Mouse (Mus musculus): ENCODE results near the gene Tmem268. TPM values are rescaled to one million over a fixed set of nuclear protein-coding genes. Genes with fewer than 3 reads are reported as not detected.

The Tmem268 gene
- polyA plus RNA-seq, 1 experiment from 2014 or later, result 4.7 TPM

DNA sequence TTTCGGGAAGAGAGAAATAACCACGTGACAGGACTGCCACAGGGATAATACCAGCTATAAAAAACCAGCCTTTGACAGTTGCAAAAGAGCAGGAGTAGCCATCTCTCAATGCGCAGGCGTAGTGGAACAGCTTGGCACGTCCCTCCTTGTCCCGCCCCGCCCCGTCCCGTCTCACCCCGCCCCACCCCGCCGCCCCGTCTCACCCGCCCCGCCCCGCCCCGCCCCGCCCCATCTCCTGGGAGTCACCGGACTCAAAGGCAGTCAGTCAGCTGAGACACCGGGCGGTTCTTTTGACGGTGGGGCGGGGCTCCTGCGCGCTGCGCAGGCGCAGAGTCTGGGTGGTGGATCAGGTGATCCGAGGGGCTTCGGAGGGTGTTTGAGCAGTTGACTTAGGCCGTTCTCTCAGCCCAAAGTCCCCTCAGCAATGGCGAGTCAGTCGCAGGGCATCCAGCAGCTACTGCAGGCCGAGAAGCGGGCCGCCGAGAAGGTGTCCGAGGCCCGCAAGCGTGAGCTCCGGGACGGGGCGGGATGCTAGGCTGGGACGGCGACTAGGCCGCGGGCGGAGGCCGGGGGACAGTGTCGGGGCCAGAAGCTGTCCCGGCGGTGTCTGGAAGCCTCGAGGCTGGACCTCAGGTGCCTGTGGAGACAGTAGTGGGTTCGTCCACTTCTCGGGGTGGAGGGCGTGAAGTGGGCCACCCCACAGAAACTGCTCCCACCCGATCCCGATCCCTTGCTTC, 13.9 kb upstream of the Tmem268 start, which contains the start of gene Atp6v1g1:
Atp6v1g1 (plus strand) TSS at position 279 of the 737 bp plus-strand sequence.
- WGBS, result under 1% methylated on average over 56 of the region's 57 CpGs
- peak; percentile 97 for ATAC-seq (replicated peaks)

DNA sequence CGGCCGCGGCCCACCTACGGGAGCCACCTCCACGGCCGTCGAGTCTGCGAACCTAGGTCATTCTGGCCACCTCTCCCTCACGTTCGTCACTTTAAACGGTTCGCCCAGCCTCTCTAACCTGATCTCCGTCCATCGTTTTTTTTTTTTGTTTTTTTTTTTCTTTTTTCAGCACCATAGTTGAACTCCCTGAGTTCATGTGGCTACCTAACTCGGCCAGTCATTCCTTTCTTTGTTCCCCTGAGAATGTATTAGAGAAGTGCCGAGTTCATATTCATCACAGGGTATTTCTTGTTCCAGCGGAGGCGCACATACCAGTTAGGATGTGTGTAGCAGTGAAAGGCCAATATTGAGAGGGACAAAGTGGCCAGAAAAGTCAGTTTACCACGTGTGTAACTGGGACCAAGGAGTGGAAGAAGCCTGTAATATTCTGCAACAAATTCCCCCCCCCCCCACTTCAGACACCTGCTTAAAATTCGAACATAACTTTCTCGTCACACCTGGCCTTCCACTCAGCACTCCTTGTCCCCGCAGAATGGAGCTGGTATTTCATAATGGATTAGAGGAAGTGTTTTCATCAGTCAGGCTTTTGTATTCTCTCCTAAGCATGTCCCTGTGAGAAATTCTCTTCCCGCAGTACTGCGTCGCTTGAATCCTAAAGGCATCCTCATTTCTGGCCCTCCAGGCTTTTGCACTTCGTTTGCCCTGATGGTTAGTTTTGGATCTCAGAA, 13.2 kb upstream of the Tmem268 start:
- Histone ChIP-seq H3K4me2 (peak overlapping the region; percentile 70), H3K27ac (peak overlapping the region; percentile 87), H3K9me3 (no peaks in the 10 kb centered on the region), H3K4me3 (peak overlapping the region; percentile 88), H3K9ac (peak overlapping the region; percentile 90), H3K4me1 (peaks cover 30% of the 10 kb centered on the region), H3K27me3 (replicated peaks) (no peaks in the 10 kb centered on the region), H3K36me3 (replicated peaks) (peaks cover 13% of the 10 kb centered on the region)
- peak; percentile 5; the same call in 1 of the 2 replicates for ATAC-seq (replicated peaks)
- WGBS, result 10% methylated on average over 26 of the region's 26 CpGs

More for the DNA sequence above, 13.9 kb upstream of the Tmem268 start, which contains the start of gene Atp6v1g1:
- peaks cover 30% of the 10 kb centered on the region for H3K4me1 ChIP-seq
- H3K9me3 ChIP-seq, result no peaks in the 10 kb centered on the region
- H3K4me3 ChIP-seq, result peak within 1 kb of the TSS; percentile 88
- H3K27ac ChIP-seq, result peak within 1 kb of the TSS; percentile 87
- peak within 1 kb of the TSS; percentile 90 for H3K9ac ChIP-seq
- H3K4me2 ChIP-seq, result peak within 1 kb of the TSS; percentile 70
- peaks cover 12% of the 10 kb centered on the region for H3K36me3 ChIP-seq (replicated peaks)
- H3K27me3 ChIP-seq (replicated peaks), result no peaks in the 10 kb centered on the region

DNA sequence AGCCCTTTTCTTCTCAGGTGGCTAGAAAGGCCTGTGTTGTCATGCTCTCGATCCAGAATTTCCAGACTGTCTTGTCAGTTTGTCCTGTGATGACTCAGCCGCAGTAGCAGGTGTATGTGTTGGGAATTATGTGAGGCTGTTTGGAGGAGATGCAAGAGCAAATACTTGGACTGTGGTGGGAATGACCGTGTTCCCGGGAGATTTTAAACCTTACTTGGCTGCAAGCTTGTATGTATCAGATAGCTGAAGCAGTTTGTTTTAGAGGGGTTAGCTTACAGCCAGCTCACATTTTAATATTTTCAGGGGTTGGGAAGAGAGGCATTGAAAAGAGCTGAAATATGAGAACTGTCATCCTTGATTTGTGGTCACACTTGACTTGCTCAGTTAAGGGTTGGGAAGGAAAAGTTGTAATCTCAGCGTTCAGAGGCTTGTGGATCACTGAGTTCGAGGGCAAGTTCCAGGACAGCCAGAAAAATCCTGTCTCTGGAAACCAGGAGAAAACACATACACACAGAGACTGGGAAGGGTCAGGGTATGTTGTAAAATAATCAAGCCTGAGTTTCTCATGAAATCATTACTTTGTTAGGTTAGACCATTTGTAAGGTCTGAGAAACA, 12.0 kb upstream of the Tmem268 start:
- 79% methylated on average over 6 of the region's 6 CpGs for WGBS
- no peak overlapping the region for H3K4me3 ChIP-seq
- H3K9me3 ChIP-seq, result no peaks in the 10 kb centered on the region
- no peak overlapping the region for H3K27ac ChIP-seq
- H3K4me2 ChIP-seq, result peak overlapping the region; percentile 70
- H3K4me1 ChIP-seq, result peaks cover 30% of the 10 kb centered on the region
- peaks cover 22% of the 10 kb centered on the region for H3K36me3 ChIP-seq (replicated peaks)
- no peak for ATAC-seq (replicated peaks)
- H3K9ac ChIP-seq, result no peak overlapping the region
- no peaks in the 10 kb centered on the region for H3K27me3 ChIP-seq (replicated peaks)

DNA sequence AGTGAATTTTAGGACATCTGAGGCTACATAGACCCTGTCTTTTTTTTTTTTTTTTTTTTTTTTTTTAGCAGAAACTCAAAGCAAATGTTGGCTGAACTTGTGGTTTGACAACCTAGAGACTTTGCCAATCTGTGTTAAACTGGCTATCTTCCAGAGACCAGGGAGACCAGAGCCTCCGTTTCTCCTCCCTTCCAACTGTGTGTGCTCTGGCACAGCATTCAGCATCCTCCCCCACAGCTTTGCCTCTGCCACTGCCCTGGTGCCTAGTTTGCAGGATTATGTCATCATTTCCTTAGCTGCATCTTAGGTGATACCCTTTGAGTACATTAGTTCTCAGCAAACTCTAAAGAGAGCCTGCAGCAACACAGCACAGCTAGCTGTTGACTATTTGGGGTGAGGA, 10.8 kb upstream of the Tmem268 start:
- Histone ChIP-seq H3K27ac (no peak overlapping the region), H3K36me3 (replicated peaks) (peaks cover 31% of the 10 kb centered on the region), H3K4me3 (no peak overlapping the region), H3K9me3 (no peaks in the 10 kb centered on the region), H3K9ac (no peak overlapping the region), H3K4me1 (peaks cover 30% of the 10 kb centered on the region), H3K4me2 (no peak overlapping the region), H3K27me3 (replicated peaks) (no peaks in the 10 kb centered on the region)
- WGBS, result 58% methylated on average over 1 of the region's 1 CpGs
- ATAC-seq (replicated peaks), result no peak

DNA sequence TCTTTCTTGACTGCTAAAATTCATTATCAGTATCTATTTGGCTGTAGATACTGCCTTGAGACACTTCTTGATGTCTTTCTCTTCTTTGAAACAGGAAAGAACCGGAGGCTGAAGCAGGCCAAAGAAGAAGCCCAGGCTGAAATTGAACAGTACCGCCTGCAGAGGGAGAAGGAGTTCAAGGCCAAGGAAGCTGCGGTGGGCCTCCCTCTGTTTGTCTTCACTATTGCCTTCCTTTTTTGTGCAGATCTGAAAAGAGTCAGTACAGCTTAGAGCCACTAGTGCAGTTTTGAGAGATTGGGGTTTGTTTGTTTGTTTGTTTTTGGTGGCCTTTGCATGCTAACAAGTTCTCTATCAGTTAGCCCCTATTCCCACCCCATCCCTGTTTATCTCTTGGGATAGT, 10.1 kb upstream of the Tmem268 start:
- Histone ChIP-seq H3K27ac (no peak overlapping the region), H3K36me3 (replicated peaks) (peaks cover 31% of the 10 kb centered on the region), H3K9ac (no peak overlapping the region), H3K9me3 (no peaks in the 10 kb centered on the region), H3K4me2 (no peak overlapping the region), H3K4me1 (peaks cover 30% of the 10 kb centered on the region), H3K4me3 (no peak overlapping the region), H3K27me3 (replicated peaks) (no peaks in the 10 kb centered on the region)
- no peak for ATAC-seq (replicated peaks)
- WGBS, result 79% methylated on average over 3 of the region's 3 CpGs

DNA sequence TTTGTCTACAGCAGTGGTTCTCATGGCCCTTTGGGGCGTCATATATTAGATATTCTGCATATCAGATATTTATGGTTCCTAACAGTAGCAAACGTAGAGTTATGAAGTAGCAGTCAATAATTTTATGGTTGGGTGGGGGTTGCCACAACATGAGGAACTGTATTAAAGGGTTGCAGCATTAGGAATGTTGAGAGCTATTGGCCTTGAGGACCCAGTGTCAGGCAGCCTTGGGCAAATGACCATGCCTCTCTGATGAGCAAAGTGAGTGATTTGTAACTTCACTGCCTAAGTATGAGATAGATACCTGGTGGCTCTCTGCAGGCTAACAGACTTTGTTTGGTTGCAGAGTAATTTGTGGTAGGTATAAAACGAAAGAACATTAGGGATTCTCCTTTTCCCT, 7.7 kb upstream of the Tmem268 start:
- H3K4me2 ChIP-seq, result no peak overlapping the region
- 94% methylated on average over 3 of the region's 3 CpGs for WGBS
- H3K36me3 ChIP-seq (replicated peaks), result peaks cover 31% of the 10 kb centered on the region
- H3K27ac ChIP-seq, result no peak overlapping the region
- H3K4me1 ChIP-seq, result peaks cover 18% of the 10 kb centered on the region
- no peak for ATAC-seq (replicated peaks)
- H3K4me3 ChIP-seq, result no peak overlapping the region
- H3K9me3 ChIP-seq, result no peaks in the 10 kb centered on the region
- H3K27me3 ChIP-seq (replicated peaks), result no peaks in the 10 kb centered on the region
- H3K9ac ChIP-seq, result no peak overlapping the region

DNA sequence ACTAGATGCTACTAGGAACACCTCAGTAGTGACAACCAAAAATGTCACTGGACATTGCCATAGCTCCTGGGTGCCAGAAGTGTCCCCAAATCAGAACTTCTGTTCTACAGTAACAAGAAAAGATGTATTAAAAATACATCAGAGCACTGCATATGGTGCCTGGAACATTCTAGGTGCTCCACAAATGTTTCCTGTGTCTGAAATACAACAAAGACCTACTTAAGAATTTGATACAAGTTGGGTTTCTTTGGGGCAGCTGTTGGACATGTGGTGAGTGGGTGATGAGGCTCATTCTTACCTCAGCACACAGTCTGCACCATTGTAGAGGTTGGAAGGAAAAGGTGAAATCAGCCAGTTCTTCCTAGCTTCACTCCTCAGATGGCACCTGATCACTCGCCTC, 5.7 kb upstream of the Tmem268 start:
- H3K4me2 ChIP-seq, result no peak overlapping the region
- no peak overlapping the region for H3K9ac ChIP-seq
- no peak overlapping the region for H3K27ac ChIP-seq
- no peak overlapping the region for H3K4me3 ChIP-seq
- peaks cover 31% of the 10 kb centered on the region for H3K36me3 ChIP-seq (replicated peaks)
- WGBS, result 95% methylated on average over 1 of the region's 1 CpGs
- peaks cover 8% of the 10 kb centered on the region; the same call in 1 of the 2 replicates for H3K4me1 ChIP-seq
- no peaks in the 10 kb centered on the region for H3K27me3 ChIP-seq (replicated peaks)
- ATAC-seq (replicated peaks), result no peak
- no peaks in the 10 kb centered on the region for H3K9me3 ChIP-seq

DNA sequence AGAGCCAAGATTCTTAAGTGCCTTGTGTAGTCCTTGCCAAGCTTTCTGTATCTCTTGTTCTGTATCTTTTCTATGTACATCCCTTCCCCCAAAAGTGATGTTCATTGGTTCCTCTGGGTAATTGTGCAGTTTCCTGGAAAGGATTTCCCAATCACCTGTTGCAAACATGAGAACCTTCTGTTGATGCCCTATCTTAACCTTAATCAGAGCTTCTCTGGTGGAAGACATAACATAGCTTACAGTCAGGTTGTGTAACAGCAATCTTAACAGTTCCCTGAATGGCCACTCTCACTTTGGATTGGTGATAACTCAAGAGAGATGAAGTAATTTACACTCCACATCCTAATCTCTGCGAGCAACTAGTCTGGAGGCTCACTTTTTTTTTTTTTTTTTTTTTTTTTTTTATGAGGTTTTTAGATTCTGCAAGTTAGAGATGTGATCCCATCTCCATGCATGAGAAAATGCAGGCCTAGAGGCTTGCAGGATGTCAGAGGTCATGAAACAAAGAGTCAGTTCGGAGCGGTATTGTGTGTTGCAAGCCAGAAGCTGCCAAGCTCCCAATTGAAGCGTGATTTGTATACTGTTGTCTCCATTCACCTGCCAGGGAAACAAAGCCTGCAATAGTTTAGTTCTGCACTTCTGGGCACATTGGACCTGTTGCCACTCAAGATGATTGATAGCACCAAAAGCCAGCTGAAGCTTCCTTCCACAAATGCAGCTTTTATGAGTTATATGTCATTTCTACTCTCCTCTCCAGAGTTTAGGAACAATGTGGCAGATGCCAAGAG, 4.6 kb upstream of the Tmem268 start:
- Histone ChIP-seq H3K27me3 (replicated peaks) (no peaks in the 10 kb centered on the region), H3K36me3 (replicated peaks) (peaks cover 25% of the 10 kb centered on the region), H3K9ac (no peak overlapping the region), H3K4me2 (no peak overlapping the region), H3K27ac (no peak overlapping the region), H3K4me3 (no peak overlapping the region), H3K4me1 (peaks cover 12% of the 10 kb centered on the region), H3K9me3 (no peaks in the 10 kb centered on the region)
- ATAC-seq (replicated peaks), result no peak
- 21% methylated on average over 4 of the region's 4 CpGs for WGBS

DNA sequence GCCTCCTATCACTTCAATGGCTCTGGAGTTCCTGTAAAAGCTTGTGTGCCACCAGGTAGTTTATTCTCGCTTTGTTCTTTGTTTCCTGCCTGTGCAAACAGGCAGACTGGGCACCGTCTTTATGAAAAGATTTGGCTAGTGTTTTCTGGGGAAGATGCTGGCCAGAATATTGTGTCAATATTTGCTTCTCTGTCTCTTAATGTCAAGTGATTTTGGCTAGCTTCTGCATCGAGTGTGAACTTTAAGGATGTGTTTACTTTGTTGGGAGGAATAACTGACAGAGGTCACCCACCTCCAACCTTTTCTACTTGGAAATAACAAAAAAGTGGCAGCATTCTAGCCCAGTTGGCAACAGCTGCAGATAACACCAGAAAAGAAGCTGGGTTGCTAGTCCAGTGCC, 4.0 kb upstream of the Tmem268 start:
- Histone ChIP-seq H3K4me1 (peaks cover 17% of the 10 kb centered on the region), H3K36me3 (replicated peaks) (peaks cover 19% of the 10 kb centered on the region), H3K9ac (no peak overlapping the region), H3K9me3 (no peaks in the 10 kb centered on the region), H3K4me2 (no peak overlapping the region), H3K4me3 (no peak overlapping the region), H3K27me3 (replicated peaks) (no peaks in the 10 kb centered on the region), H3K27ac (no peak overlapping the region)
- 39% methylated on average over 3 of the region's 3 CpGs for WGBS
- no peak for ATAC-seq (replicated peaks)

DNA sequence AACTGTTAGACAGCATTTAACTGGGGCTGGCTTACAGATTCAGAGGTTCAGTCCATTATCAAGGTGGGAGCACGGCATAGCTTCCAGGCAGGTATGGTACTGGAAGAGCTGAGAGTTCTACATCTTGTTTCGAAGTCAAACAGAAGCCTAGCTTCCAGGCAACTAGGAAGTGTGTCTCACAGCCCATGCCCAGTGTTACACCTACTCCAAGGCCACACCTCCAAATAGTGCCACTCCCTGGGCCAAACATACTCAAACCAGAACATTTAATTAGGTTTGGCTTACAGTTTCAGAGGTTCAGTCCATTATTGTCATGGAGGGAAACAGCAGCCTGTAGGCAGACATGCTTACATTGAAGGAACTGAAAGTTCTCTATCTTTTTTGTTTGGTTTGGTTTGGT, 3.5 kb upstream of the Tmem268 start:
- Histone ChIP-seq H3K36me3 (replicated peaks) (peaks cover 18% of the 10 kb centered on the region), H3K4me3 (no peak overlapping the region), H3K27me3 (replicated peaks) (no peaks in the 10 kb centered on the region), H3K9ac (no peak overlapping the region), H3K27ac (no peak overlapping the region), H3K4me2 (no peak overlapping the region), H3K4me1 (peaks cover 17% of the 10 kb centered on the region), H3K9me3 (no peaks in the 10 kb centered on the region)
- ATAC-seq (replicated peaks), result no peak
- WGBS, result 95% methylated on average over 2 of the region's 2 CpGs

DNA sequence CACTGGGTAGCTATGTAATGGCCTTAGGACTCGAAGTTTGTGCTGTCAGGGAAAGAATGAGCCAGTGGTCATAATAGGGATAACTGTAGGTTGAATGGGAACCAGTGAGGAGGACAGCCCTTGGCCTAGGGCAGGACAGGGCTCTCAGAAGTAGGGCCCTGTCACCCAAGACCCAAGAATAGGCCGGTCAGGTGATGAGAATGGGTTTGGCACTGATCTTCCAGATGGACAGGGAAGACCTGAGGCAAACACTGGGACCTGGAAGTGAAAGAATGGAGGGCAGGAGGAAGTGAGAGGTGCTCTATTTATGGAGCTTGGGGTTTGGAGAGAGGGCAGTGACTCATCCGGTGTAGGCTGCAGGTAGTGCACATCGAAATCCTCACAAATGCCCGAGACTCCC, 1.9 kb upstream of the Tmem268 start:
- Histone ChIP-seq H3K27me3 (replicated peaks) (no peaks in the 10 kb centered on the region), H3K27ac (no peak overlapping the region), H3K4me2 (no peak overlapping the region), H3K4me3 (no peak overlapping the region), H3K4me1 (peaks cover 17% of the 10 kb centered on the region), H3K36me3 (replicated peaks) (peaks cover 8% of the 10 kb centered on the region), H3K9ac (no peak overlapping the region), H3K9me3 (no peaks in the 10 kb centered on the region)
- ATAC-seq (replicated peaks), result no peak
- 68% methylated on average over 5 of the region's 5 CpGs for WGBS

All from midbrain, embryonic 15.5 days (tissue).